Mouse (Mus musculus): Measurements from ENCODE around the gene Abcc3. TPM values are rescaled to one million over a fixed set of nuclear protein-coding genes. Genes with fewer than 3 reads are reported as not detected.

Abcc3 gene
- polyA plus RNA-seq, 1 experiment = 0.64 TPM

GRCm38 (mm10) chr11:94347063-94347575 lies 45.7 kb downstream of the Abcc3 start:
- no peak for DNase-seq
- Histone ChIP-seq H3K27me3 (ENCODE audit: control insufficient read depth, insufficient read depth, low read length) (no peaks in the 10 kb centered on the region), H3K4me3 (replicated peaks; ENCODE audit: insufficient read depth, low read depth, low read length) (no peak overlapping the region), H3K4me1 (ENCODE audit: control insufficient read depth, insufficient read depth, low read length) (peaks cover 20% of the 10 kb centered on the region), H3K27ac (ENCODE audit: insufficient read depth, low read length) (no peak overlapping the region)
- 92% methylated on average over 7 of the region's 7 CpGs for WGBS
- TF ChIP-seq CTCF (IDR thresholded peaks at IDR 0.05; ENCODE audit: borderline replicate concordance, insufficient read depth, low read depth, low read length) = no peak
- no peak for TF ChIP-seq POLR2A (IDR thresholded peaks at IDR 0.05; ENCODE audit: borderline replicate concordance, insufficient read depth, low read length)

GRCm38 (mm10) chr11:94346611-94347010 lies 46.2 kb downstream of the Abcc3 start:
- WGBS = 52% methylated on average over 3 of the region's 3 CpGs
- no peaks in the 10 kb centered on the region for H3K27me3 ChIP-seq (ENCODE audit: control insufficient read depth, insufficient read depth, low read length)
- no peak for DNase-seq
- H3K4me3 ChIP-seq (replicated peaks; ENCODE audit: insufficient read depth, low read depth, low read length) = no peak overlapping the region
- H3K4me1 ChIP-seq (ENCODE audit: control insufficient read depth, insufficient read depth, low read length) = peaks cover 24% of the 10 kb centered on the region
- TF ChIP-seq POLR2A (IDR thresholded peaks at IDR 0.05; ENCODE audit: borderline replicate concordance, insufficient read depth, low read length) (no peak), CTCF (IDR thresholded peaks at IDR 0.05; ENCODE audit: borderline replicate concordance, insufficient read depth, low read depth, low read length) (no peak)
- no peak overlapping the region for H3K27ac ChIP-seq (ENCODE audit: insufficient read depth, low read length)

GRCm38 (mm10) chr11:94345926-94346325 lies 46.9 kb downstream of the Abcc3 start:
- no peak for DNase-seq
- 86% methylated on average over 10 of the region's 10 CpGs for WGBS
- H3K27ac ChIP-seq (ENCODE audit: insufficient read depth, low read length) = no peak overlapping the region
- H3K4me1 ChIP-seq (ENCODE audit: control insufficient read depth, insufficient read depth, low read length) = peaks cover 24% of the 10 kb centered on the region
- no peak overlapping the region for H3K4me3 ChIP-seq (replicated peaks; ENCODE audit: insufficient read depth, low read depth, low read length)
- H3K27me3 ChIP-seq (ENCODE audit: control insufficient read depth, insufficient read depth, low read length) = no peaks in the 10 kb centered on the region
- TF ChIP-seq POLR2A (IDR thresholded peaks at IDR 0.05; ENCODE audit: borderline replicate concordance, insufficient read depth, low read length) (no peak), CTCF (IDR thresholded peaks at IDR 0.05; ENCODE audit: borderline replicate concordance, insufficient read depth, low read depth, low read length) (no peak)

- WGBS = 86% methylated on average over 1 of the region's 1 CpGs
- no peak overlapping the region for H3K27ac ChIP-seq (ENCODE audit: insufficient read depth, low read length)
- no peaks in the 10 kb centered on the region for H3K27me3 ChIP-seq (ENCODE audit: control insufficient read depth, insufficient read depth, low read length)
- TF ChIP-seq CTCF (IDR thresholded peaks at IDR 0.05; ENCODE audit: borderline replicate concordance, insufficient read depth, low read depth, low read length) (no peak), POLR2A (IDR thresholded peaks at IDR 0.05; ENCODE audit: borderline replicate concordance, insufficient read depth, low read length) (no peak)
- H3K4me1 ChIP-seq (ENCODE audit: control insufficient read depth, insufficient read depth, low read length) = peaks cover 24% of the 10 kb centered on the region
- no peak for DNase-seq
- H3K4me3 ChIP-seq (replicated peaks; ENCODE audit: insufficient read depth, low read depth, low read length) = no peak overlapping the region
Measured at GRCm38 (mm10) chr11:94344470-94344869, 48.3 kb downstream of the Abcc3 start.

- DNase-seq = peak; percentile 38 to 49
- no peaks in the 10 kb centered on the region for H3K27me3 ChIP-seq (ENCODE audit: control insufficient read depth, insufficient read depth, low read length)
- H3K4me3 ChIP-seq (replicated peaks; ENCODE audit: insufficient read depth, low read depth, low read length) = no peak overlapping the region
- no peak overlapping the region for H3K27ac ChIP-seq (ENCODE audit: insufficient read depth, low read length)
- TF ChIP-seq POLR2A (IDR thresholded peaks at IDR 0.05; ENCODE audit: borderline replicate concordance, insufficient read depth, low read length) (no peak), CTCF (IDR thresholded peaks at IDR 0.05; ENCODE audit: borderline replicate concordance, insufficient read depth, low read depth, low read length) (no peak)
- H3K4me1 ChIP-seq (ENCODE audit: control insufficient read depth, insufficient read depth, low read length) = peaks cover 24% of the 10 kb centered on the region
- 7% methylated on average over 5 of the region's 5 CpGs for WGBS
Measured at GRCm38 (mm10) chr11:94343955-94344358, 48.8 kb downstream of the Abcc3 start.

- Histone ChIP-seq H3K27ac (ENCODE audit: insufficient read depth, low read length) (no peak overlapping the region), H3K4me3 (replicated peaks; ENCODE audit: insufficient read depth, low read depth, low read length) (no peak overlapping the region), H3K27me3 (ENCODE audit: control insufficient read depth, insufficient read depth, low read length) (no peaks in the 10 kb centered on the region), H3K4me1 (ENCODE audit: control insufficient read depth, insufficient read depth, low read length) (peaks cover 24% of the 10 kb centered on the region)
- TF ChIP-seq POLR2A (IDR thresholded peaks at IDR 0.05; ENCODE audit: borderline replicate concordance, insufficient read depth, low read length) (no peak), CTCF (IDR thresholded peaks at IDR 0.05; ENCODE audit: borderline replicate concordance, insufficient read depth, low read depth, low read length) (no peak)
- no peak for DNase-seq
- WGBS = 51% methylated on average over 13 of the region's 13 CpGs
Measured at GRCm38 (mm10) chr11:94342114-94342905, 50.5 kb downstream of the Abcc3 start.

- 72% methylated on average over 10 of the region's 10 CpGs for WGBS
- TF ChIP-seq POLR2A (IDR thresholded peaks at IDR 0.05; ENCODE audit: borderline replicate concordance, insufficient read depth, low read length) (no peak), CTCF (IDR thresholded peaks at IDR 0.05; ENCODE audit: borderline replicate concordance, insufficient read depth, low read depth, low read length) (no peak)
- Histone ChIP-seq H3K4me3 (replicated peaks; ENCODE audit: insufficient read depth, low read depth, low read length) (no peak overlapping the region), H3K27me3 (ENCODE audit: control insufficient read depth, insufficient read depth, low read length) (no peaks in the 10 kb centered on the region), H3K4me1 (ENCODE audit: control insufficient read depth, insufficient read depth, low read length) (peaks cover 24% of the 10 kb centered on the region), H3K27ac (ENCODE audit: insufficient read depth, low read length) (no peak overlapping the region)
- no peak for DNase-seq
Measured at GRCm38 (mm10) chr11:94340948-94341933, 51.6 kb downstream of the Abcc3 start.
